Mouse (Mus musculus): Measurements from ENCODE around the gene Lrrc18.

The Lrrc18 gene

DNA sequence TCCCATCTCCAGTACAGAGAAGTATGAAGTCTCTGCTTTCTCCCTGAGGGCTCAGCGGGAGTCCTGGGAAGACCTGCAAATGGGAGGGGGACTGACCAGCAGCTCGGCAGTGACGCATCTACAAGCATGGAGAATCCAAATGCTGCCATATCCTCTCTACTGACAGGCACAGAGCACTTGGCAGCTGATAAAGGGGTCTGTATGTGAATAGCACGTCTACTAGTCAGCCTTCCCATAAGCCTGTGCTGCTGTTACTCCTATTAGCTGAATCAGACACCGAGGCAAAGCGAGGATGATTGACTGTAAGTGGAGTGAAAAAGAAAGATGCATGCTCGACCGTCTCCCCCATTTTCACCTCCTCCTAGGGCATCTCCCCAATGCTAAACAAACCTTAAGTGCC, 62.3 kb downstream of the Lrrc18 start:
- DNase-seq (ENCODE audit: low spot score), result no peak

- DNase-seq (ENCODE audit: low spot score), result no peak
These were observed 67.9 kb downstream of the Lrrc18 start for GRCm38 (mm10) chr14:33058881-33059660.

DNA sequence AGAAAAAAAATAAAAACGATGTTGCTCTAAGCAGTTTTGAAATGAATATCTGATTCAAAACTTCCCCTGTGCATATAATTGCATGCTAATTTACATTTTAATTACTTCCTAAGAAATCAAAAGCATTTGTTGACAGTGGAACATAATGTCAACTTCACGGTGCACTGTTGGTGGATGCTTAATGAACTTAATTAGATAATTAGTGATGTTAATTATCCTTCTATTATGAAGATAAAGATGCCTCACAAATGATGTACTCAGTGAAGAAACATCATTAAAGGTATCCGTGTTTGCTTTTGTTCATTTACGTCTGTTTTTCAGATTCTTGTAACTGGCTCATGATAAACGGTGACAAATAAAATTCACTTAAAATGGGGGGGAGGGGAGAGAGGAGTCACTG, 71.8 kb downstream of the Lrrc18 start:
- DNase-seq (ENCODE audit: low spot score), result no peak
